In the genomic region with DNA sequence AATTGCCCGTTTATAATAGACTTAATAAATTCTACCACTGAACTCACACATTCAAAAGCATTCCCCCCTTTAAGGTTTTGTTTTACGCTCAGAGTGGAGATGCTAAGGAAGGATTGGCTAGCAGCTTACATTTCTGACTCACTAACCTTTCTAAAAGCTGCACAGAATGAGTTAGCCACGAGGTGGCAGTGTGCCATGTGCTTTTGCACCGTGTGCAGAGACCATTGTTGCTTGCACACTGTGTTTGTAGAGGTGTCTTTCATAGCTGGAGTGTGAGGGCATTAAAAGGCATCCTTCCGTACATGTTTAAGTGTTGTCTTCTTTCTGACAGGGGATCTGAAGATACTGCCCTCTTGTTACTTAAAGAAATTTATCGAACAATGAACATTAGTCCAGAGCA, we compare ENCODE assay signal across 9 mouse cellular contexts. TPM values are rescaled to one million over a fixed set of nuclear protein-coding genes. Genes with fewer than 3 reads are reported as not detected.
DNase-seq lines count a peak whose midpoint lies in the region; ATAC-seq and TF ChIP-seq lines count a peak whose summit lies in the region.
"Had no signal": no experiment of that assay in that cellular context is flagged by ENCODE, and none has a peak within 500 bp of the region (broad histone marks: within the 10 kb centered on the region; RNA-seq: fewer than 3 reads in every experiment).

No protein-coding gene starts in this region.

- no peaks in the 10 kb centered on the region for H3K9me3 ChIP-seq in heart, postnatal 0 days (replicated peaks; ENCODE audit: control insufficient read depth, low read length)
- H3K9me3 ChIP-seq: megakaryocyte, embryonic 14.5 days had no signal

- no peak overlapping the region for H3K4me3 ChIP-seq in heart, postnatal 0 days (ENCODE audit: low read depth, low read length)
- H3K4me3 ChIP-seq: megakaryocyte, embryonic 14.5 days had no signal

- peaks cover 93% of the 10 kb centered on the region for H3K36me3 ChIP-seq in heart, postnatal 0 days (replicated peaks; ENCODE audit: control insufficient read depth, insufficient read depth, low read length)

- in situ Hi-C loops in Patski (cut with MboI; ENCODE audit: low pct_unique_long_range_greater_than_20kb), result no loop called here

- CTCF ChIA-PET in Patski (lab: Charles Lee), result interaction anchor here (1.0 to 2.7 kb wide), 2 partner anchors 14 to 17 kb away, joined by 3 to 25 read pairs; no protein-coding TSS in a partner anchor

- TF ChIP-seq CTCF in heart, postnatal 0 days (IDR thresholded peaks at IDR 0.05; ENCODE audit: low read depth), result peak; percentile 79
- TF ChIP-seq CTCF in Patski (IDR thresholded peaks at IDR 0.05), result peak; percentile 83

- H3K4me2 ChIP-seq in heart, postnatal 0 days (ENCODE audit: low read depth, low read length), result no peak overlapping the region

- no peak for TF ChIP-seq EP300 in heart, postnatal 0 days (IDR thresholded peaks at IDR 0.05; ENCODE audit: low read depth)

- no peaks in the 10 kb centered on the region for H3K27me3 ChIP-seq in heart, postnatal 0 days (ENCODE audit: control insufficient read depth, insufficient read depth, low read length)
- no peaks in the 10 kb centered on the region for H3K27me3 ChIP-seq in Patski
- H3K27me3 ChIP-seq: megakaryocyte, embryonic 14.5 days had no signal

- H3K4me1 ChIP-seq in heart, postnatal 0 days (ENCODE audit: control insufficient read depth, insufficient read depth), result no peaks in the 10 kb centered on the region

- H3K27ac ChIP-seq in heart, postnatal 0 days (ENCODE audit: low read depth), result no peak overlapping the region

- DNase-seq in heart, postnatal 0 days (ENCODE audit: low spot score), result peak; percentile 53
- DNase-seq in heart, adult 9 months (ENCODE audit: low spot score in 2 of 2), result no peak
- DNase-seq in Patski (ENCODE audit: low read depth, low spot score), result peak; percentile 10
- peak; percentile 49 to 77 for DNase-seq in cerebellum, postnatal 25 days
- peak; percentile 16 to 45 for DNase-seq in frontal cortex, postnatal 25 days (ENCODE audit: low spot score in 2 of 2)
- peak; percentile 41 to 59 for DNase-seq in layer of hippocampus, adult 8-10 months (ENCODE audit: low spot score in 2 of 2)
- peak; percentile 54 for DNase-seq in lung, postnatal 36 days
- DNase-seq in right cerebral cortex, postnatal 36 days (ENCODE audit: low spot score in 2 of 2), result peak; percentile 33 to 42

- ATAC-seq in heart, postnatal 0 days (ENCODE audit: insufficient read depth, low read depth), result no peak
- ATAC-seq in Patski, result no peak

- no peak overlapping the region for H3K9ac ChIP-seq in heart, postnatal 0 days (replicated peaks; ENCODE audit: low read depth, low read length)

- POLR2A ChIA-PET in Patski (lab: Charles Lee), result no interaction called here

- 49% methylated on average over 6 of the region's 6 CpGs for WGBS in heart, postnatal 0 days

RNA-seq across cellular contexts. Expression of a gene that starts 34.6 kb away (rescaled TPM):
- total RNA-seq in heart, postnatal 0 days (2014; rRNA removed; ENCODE audit: low replicate concordance), result 10.6 and 13.0 TPM in 2 replicates
- polyA plus RNA-seq in heart, postnatal 0 days (2015; fragmentation: Nextera tagmentation; extraction: Ambion mirVana), result 18.1 and 20.2 TPM in 2 replicates
- 37.0 TPM for polyA plus RNA-seq in Patski (2021)
- 10 to 100 TPM; 44.5 to 65.8 (median 54.9) TPM for total RNA-seq in layer of hippocampus, adult 8-10 months (2022)

RNA-seq across cellular contexts. Expression of a gene that starts 39.0 kb away (rescaled TPM):
- total RNA-seq in heart, postnatal 0 days (2014; rRNA removed; ENCODE audit: low replicate concordance), result 39.4 and 40.0 TPM in 2 replicates
- 25.4 and 26.8 TPM in 2 replicates for polyA plus RNA-seq in heart, postnatal 0 days (2015; fragmentation: Nextera tagmentation; extraction: Ambion mirVana)
- polyA plus RNA-seq in Patski (2021), result 40.4 TPM
- 10 to 100 TPM; 26.3 to 31.6 (median 29.0) TPM for total RNA-seq in layer of hippocampus, adult 8-10 months (2022)

Comparison
In these comparisons a context has a peak if more than half of its experiments do, and no peak if none do; other contexts are left out.
1. DNase-seq: peak in heart, postnatal 0 days (single experiment), Patski (single experiment), cerebellum, postnatal 25 days (2 of 2), frontal cortex, postnatal 25 days (2 of 2), layer of hippocampus, adult 8-10 months (2 of 2), lung, postnatal 36 days (single experiment) and right cerebral cortex, postnatal 36 days (2 of 2); none in heart, adult 9 months (0 of 2).